Mouse (Mus musculus): ENCODE measurements at regions not wholly inside any gene's neighbourhood (a gene's known extent, or its start where the extent isn't known, plus 50 kb on each side); places are given as distances from the start of the nearest gene placed in this dataset.

DNA sequence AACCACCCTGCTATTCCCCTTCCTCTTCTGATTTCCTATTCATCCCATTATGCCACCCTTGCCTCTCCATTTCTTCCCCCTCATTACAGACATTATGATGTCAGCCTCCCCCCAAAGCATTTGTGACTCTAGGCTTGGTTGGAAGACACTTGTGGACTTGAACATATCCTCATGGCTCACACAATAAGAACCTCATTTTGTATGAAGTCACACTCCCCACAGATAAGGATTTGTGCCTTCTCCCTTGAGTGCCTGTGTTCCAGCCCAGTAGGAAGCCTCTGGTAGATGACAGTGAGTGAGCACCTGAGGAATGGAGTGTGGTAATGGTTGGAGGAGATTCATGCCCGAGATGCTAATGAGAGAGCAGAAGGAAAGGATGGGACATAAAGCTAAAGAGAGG, 313.9 kb upstream of the Trib2 start:
- TF ChIP-seq CTCF (IDR thresholded peaks at IDR 0.05; ENCODE audit: low read depth, low read length), result no peak
- no peak for TF ChIP-seq POLR2A (IDR thresholded peaks at IDR 0.05; ENCODE audit: borderline replicate concordance, low read depth, low read length)
